Comparison of ENCODE assay signal across 22 mouse cellular contexts in genomic region chr13:96656673-96657072, GRCm38 (mm10).
"Had no signal": no experiment of that assay in that cellular context is flagged by ENCODE, and none has a peak within 500 bp of the region (broad histone marks: within the 10 kb centered on the region; RNA-seq: fewer than 3 reads in every experiment).

No protein-coding gene starts in this region.

- H3K4me2 ChIP-seq: kidney, embryonic 15.5 days; liver, embryonic 11.5 days; liver, embryonic 15.5 days; lung, embryonic 15.5 days; midbrain, embryonic 13.5 days; neural tube, embryonic 12.5 days; neural tube, embryonic 15.5 days; stomach, embryonic 15.5 days had no signal

- ATAC-seq: midbrain, embryonic 13.5 days had no signal

- H3K27ac ChIP-seq: kidney, embryonic 15.5 days; left cerebral cortex, adult 2 months; liver, embryonic 15.5 days; lung, embryonic 15.5 days; midbrain, embryonic 13.5 days; neural tube, embryonic 12.5 days; neural tube, embryonic 15.5 days; stomach, embryonic 15.5 days had no signal

- H3K9ac ChIP-seq: kidney, embryonic 15.5 days; liver, embryonic 15.5 days; lung, embryonic 15.5 days; midbrain, embryonic 13.5 days; neural tube, embryonic 12.5 days; neural tube, embryonic 15.5 days; stomach, embryonic 15.5 days had no signal

- H3K9me3 ChIP-seq: kidney, embryonic 15.5 days; liver, embryonic 15.5 days; lung, embryonic 15.5 days; midbrain, embryonic 13.5 days; neural tube, embryonic 12.5 days; neural tube, embryonic 15.5 days; stomach, embryonic 15.5 days had no signal

- DNase-seq: kidney, adult 11 months; kidney, adult 8-10 months; kidney, postnatal 10 days; kidney, postnatal 36 days; layer of hippocampus, postnatal 36 days; lung, adult 18-20 months; lung, postnatal 10 days; lung, postnatal 36 days; right cerebral cortex, adult 18-20 months; right cerebral cortex, postnatal 14 days; right cerebral cortex, postnatal 4 days; spleen, adult 18-20 months; thymus, postnatal 25 days had no signal

- H3K4me1 ChIP-seq: kidney, embryonic 15.5 days; neural tube, embryonic 12.5 days; stomach, embryonic 15.5 days had no signal

- H3K27me3 ChIP-seq: kidney, embryonic 15.5 days; liver, embryonic 15.5 days; lung, embryonic 15.5 days; midbrain, embryonic 13.5 days; neural tube, embryonic 12.5 days; neural tube, embryonic 15.5 days; stomach, embryonic 15.5 days had no signal

- H3K4me3 ChIP-seq: kidney, embryonic 15.5 days; left cerebral cortex, adult 2 months; liver, embryonic 15.5 days; lung, embryonic 15.5 days; midbrain, embryonic 13.5 days; neural tube, embryonic 12.5 days; neural tube, embryonic 15.5 days; stomach, embryonic 15.5 days had no signal
